Mouse (Mus musculus): ENCODE measurements around the gene Lbh. TPM values are rescaled to one million over a fixed set of nuclear protein-coding genes. Genes with fewer than 3 reads are reported as not detected.

Lbh gene
- polyA plus RNA-seq, 1 experiment from 2014 or later, result 4.7 TPM

DNA sequence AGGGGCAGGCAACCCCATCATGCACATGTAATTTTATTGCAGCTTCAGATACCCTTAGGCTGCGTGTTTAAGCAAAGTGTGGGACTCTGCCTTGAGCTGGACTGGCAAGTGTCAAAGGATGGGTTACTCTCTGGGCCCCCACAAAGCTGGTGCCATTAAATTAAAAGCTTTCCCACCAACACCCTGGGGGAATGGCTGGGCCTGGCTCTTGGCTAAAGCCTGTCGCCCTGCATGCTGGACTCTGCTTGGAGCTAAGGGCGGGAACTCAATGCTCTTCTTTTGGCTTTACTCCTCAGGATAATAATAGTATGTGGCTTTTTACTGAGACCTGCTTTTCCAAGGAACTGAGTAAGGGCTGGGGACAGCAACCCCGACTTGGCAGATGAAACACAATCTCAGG lies 5.2 kb downstream of the Lbh start:
- no peak overlapping the region for H3K9ac ChIP-seq (replicated peaks; ENCODE audit: low read length)
- no peak overlapping the region for H3K27ac ChIP-seq (replicated peaks; ENCODE audit: low read depth, low read length)
- H3K9me3 ChIP-seq (replicated peaks; ENCODE audit: control insufficient read depth, low read length), result no peaks in the 10 kb centered on the region
- no peak overlapping the region for H3K4me3 ChIP-seq (ENCODE audit: low read depth, low read length)
- no peak overlapping the region for H3K4me2 ChIP-seq (ENCODE audit: low read depth, low read length)
- ATAC-seq (replicated peaks; ENCODE audit: insufficient number of reproducible peaks, low FRiP score, low TSS enrichment, low read depth) (no peak), DNase-seq (ENCODE audit: low spot score) (no peak)
- H3K36me3 ChIP-seq (replicated peaks; ENCODE audit: control insufficient read depth, insufficient read depth, low read depth, low read length), result no peaks in the 10 kb centered on the region; the same call in 1 of the 2 replicates
- H3K27me3 ChIP-seq (ENCODE audit: control insufficient read depth, insufficient read depth, low read length), result no peaks in the 10 kb centered on the region
- 83% methylated on average over 4 of the region's 4 CpGs for WGBS
- H3K4me1 ChIP-seq (ENCODE audit: control insufficient read depth, insufficient read depth, low read length), result no peaks in the 10 kb centered on the region; the same call in 1 of the 2 replicates

DNA sequence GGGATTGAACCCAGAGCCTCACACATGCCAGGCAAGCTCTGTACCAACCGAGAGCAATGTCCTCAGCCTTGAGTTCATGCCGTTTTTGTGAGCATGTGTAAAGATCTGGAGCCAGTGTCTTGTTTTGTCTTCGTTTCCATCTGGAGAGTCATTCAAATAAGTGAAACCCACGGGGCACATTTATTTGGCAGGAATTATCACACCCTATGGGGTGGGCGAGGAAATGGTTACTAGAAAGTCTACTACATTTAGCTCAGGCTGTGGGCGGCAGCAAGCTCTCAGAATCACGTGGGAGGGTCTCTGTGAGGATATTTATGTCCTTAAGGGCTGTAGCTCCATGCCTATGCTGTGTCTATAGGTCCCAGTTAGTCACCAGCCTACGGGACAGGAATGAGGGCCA lies 6.2 kb downstream of the Lbh start:
- H3K9me3 ChIP-seq (replicated peaks; ENCODE audit: control insufficient read depth, low read length), result no peaks in the 10 kb centered on the region
- no peak overlapping the region for H3K4me3 ChIP-seq (ENCODE audit: low read depth, low read length)
- no peak for DNase-seq (ENCODE audit: low spot score)
- H3K27ac ChIP-seq (replicated peaks; ENCODE audit: low read depth, low read length), result no peak overlapping the region
- H3K4me1 ChIP-seq (ENCODE audit: control insufficient read depth, insufficient read depth, low read length), result no peaks in the 10 kb centered on the region; the same call in 1 of the 2 replicates
- no peaks in the 10 kb centered on the region; the same call in 1 of the 2 replicates for H3K36me3 ChIP-seq (replicated peaks; ENCODE audit: control insufficient read depth, insufficient read depth, low read depth, low read length)
- H3K4me2 ChIP-seq (ENCODE audit: low read depth, low read length), result no peak overlapping the region
- H3K27me3 ChIP-seq (ENCODE audit: control insufficient read depth, insufficient read depth, low read length), result no peaks in the 10 kb centered on the region
- H3K9ac ChIP-seq (replicated peaks; ENCODE audit: low read length), result no peak overlapping the region
- WGBS, result 88% methylated on average over 8 of the region's 8 CpGs
- no peak for ATAC-seq (replicated peaks; ENCODE audit: insufficient number of reproducible peaks, low FRiP score, low TSS enrichment, low read depth)

DNA sequence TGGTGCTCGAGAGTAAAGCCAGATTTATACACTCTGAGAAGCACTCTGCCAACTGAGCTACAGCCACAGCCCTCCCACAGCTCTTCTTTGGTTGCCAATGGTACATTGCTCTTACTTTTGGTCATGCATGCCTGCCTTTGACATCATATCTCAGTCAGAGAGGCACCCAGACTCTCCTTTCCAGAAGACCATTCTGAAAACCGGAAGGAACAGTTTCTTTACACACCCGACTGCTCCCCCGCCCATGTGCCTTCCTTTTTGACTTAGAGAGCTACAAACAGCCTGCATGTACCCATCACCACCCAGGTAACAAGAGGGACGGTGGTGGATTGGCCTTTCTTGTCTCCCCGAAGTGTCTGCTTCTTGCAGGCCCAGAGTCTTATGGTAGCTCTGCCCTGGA lies 7.0 kb downstream of the Lbh start:
- H3K9me3 ChIP-seq (replicated peaks; ENCODE audit: control insufficient read depth, low read length), result no peaks in the 10 kb centered on the region
- H3K4me2 ChIP-seq (ENCODE audit: low read depth, low read length), result no peak overlapping the region
- no peak overlapping the region for H3K9ac ChIP-seq (replicated peaks; ENCODE audit: low read length)
- H3K4me1 ChIP-seq (ENCODE audit: control insufficient read depth, insufficient read depth, low read length), result no peaks in the 10 kb centered on the region
- no peaks in the 10 kb centered on the region for H3K27me3 ChIP-seq (ENCODE audit: control insufficient read depth, insufficient read depth, low read length)
- H3K36me3 ChIP-seq (replicated peaks; ENCODE audit: control insufficient read depth, insufficient read depth, low read depth, low read length), result no peaks in the 10 kb centered on the region; the same call in 1 of the 2 replicates
- H3K4me3 ChIP-seq (ENCODE audit: low read depth, low read length), result no peak overlapping the region
- H3K27ac ChIP-seq (replicated peaks; ENCODE audit: low read depth, low read length), result no peak overlapping the region
- ATAC-seq (replicated peaks; ENCODE audit: insufficient number of reproducible peaks, low FRiP score, low TSS enrichment, low read depth) (no peak), DNase-seq (ENCODE audit: low spot score) (no peak)
- 92% methylated on average over 6 of the region's 6 CpGs for WGBS

DNA sequence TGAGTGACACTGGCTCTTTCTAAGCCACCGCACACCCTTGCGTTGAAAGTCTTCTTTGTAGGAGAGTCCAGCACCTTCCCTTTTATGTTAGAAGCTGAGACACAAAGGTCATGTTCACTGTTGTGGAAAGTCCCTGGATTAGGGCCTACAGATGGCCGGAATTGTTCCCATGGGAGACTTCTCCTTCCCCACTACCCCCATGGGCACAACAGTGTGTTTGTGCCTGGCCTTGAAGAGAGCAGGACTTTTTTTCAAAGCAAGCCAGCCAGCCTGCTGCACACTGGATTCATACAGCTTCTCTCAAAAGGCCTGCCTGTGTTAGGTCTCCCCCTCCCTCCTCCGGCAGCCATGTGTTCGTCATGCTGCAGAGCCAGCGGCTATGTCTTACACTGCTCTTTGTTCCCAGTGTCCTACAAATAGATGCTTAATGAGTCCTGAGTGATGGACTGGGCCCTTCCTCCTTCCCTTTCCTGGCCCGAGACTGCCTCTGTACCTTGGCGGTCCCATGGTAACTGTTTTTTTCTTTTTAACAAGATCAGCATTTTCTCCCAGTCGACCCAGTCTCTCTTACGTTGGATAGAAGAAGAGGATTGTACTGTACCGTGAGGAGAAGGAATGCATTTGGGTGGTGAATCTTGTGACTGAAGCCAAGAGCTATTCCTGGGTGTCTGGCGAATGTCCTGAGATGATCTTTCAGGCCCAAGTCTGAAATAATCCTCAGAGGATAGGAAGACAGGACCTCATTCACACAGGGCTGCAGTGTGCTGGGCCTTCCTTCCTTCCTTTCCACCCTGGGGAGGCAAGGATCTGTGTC lies 7.9 kb downstream of the Lbh start:
- 37% methylated on average over 12 of the region's 12 CpGs for WGBS
- peak; percentile 85 for ATAC-seq (replicated peaks; ENCODE audit: insufficient number of reproducible peaks, low FRiP score, low TSS enrichment, low read depth)
- Histone ChIP-seq H3K4me2 (ENCODE audit: low read depth, low read length) (no peak overlapping the region), H3K9ac (replicated peaks; ENCODE audit: low read length) (no peak overlapping the region), H3K4me3 (ENCODE audit: low read depth, low read length) (no peak overlapping the region), H3K36me3 (replicated peaks; ENCODE audit: control insufficient read depth, insufficient read depth, low read depth, low read length) (no peaks in the 10 kb centered on the region; the same call in 1 of the 2 replicates), H3K4me1 (ENCODE audit: control insufficient read depth, insufficient read depth, low read length) (no peaks in the 10 kb centered on the region), H3K9me3 (replicated peaks; ENCODE audit: control insufficient read depth, low read length) (no peaks in the 10 kb centered on the region), H3K27ac (replicated peaks; ENCODE audit: low read depth, low read length) (0 out of 2 replicates have a peak overlapping the region, but pooled peaks have one; percentile 16), H3K27me3 (ENCODE audit: control insufficient read depth, insufficient read depth, low read length) (no peaks in the 10 kb centered on the region)
- peak; percentile 54 for DNase-seq (ENCODE audit: low spot score)

DNA sequence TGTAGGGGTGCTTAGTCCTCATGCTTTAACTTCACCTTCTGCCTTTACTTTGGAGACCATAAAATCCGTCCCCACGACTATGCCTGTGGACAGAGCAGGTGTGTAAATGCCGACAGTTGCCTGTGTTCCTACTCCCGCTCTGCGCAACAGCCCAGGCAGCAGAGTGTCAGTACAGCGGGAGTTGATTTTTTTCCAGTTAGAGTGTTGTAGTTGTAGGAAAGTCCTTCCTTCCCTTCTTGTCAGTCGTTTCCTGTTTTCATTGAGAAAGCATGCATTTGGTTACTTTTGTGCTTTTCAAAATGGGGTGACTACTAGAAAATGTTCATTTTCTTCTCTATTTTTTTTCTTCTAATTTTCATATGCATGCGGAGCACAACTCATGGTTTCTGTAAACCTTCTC lies 8.9 kb downstream of the Lbh start:
- Histone ChIP-seq H3K9me3 (replicated peaks; ENCODE audit: control insufficient read depth, low read length) (no peaks in the 10 kb centered on the region), H3K27me3 (ENCODE audit: control insufficient read depth, insufficient read depth, low read length) (no peaks in the 10 kb centered on the region), H3K36me3 (replicated peaks; ENCODE audit: control insufficient read depth, insufficient read depth, low read depth, low read length) (no peaks in the 10 kb centered on the region; the same call in 1 of the 2 replicates), H3K9ac (replicated peaks; ENCODE audit: low read length) (no peak overlapping the region), H3K4me3 (ENCODE audit: low read depth, low read length) (no peak overlapping the region), H3K27ac (replicated peaks; ENCODE audit: low read depth, low read length) (no peak overlapping the region), H3K4me2 (ENCODE audit: low read depth, low read length) (no peak overlapping the region), H3K4me1 (ENCODE audit: control insufficient read depth, insufficient read depth, low read length) (no peaks in the 10 kb centered on the region)
- ATAC-seq (replicated peaks; ENCODE audit: insufficient number of reproducible peaks, low FRiP score, low TSS enrichment, low read depth) (no peak), DNase-seq (ENCODE audit: low spot score) (no peak)
- WGBS, result 88% methylated on average over 8 of the region's 8 CpGs

DNA sequence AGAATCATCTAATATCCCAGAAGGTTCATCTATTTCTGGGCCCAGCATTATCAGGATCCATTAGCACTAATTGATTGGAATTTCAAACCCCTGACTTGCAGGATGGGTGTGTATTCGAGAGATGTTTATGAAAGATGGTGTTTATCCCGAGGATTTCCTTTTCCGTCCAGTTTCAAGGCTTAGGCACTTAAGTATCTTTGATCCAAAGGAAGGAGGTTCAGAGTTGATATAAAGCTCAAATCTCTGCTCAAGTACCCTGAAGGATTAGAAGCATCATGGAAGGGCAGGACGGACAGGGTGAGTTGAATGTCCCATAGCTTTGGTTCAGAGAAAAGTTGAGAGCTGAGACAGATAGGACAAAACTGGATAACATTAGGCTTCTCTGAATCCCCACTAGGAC lies 15.0 kb downstream of the Lbh start:
- ATAC-seq (replicated peaks; ENCODE audit: insufficient number of reproducible peaks, low FRiP score, low TSS enrichment, low read depth) (no peak), DNase-seq (ENCODE audit: low spot score) (no peak)
- Histone ChIP-seq H3K36me3 (replicated peaks; ENCODE audit: control insufficient read depth, insufficient read depth, low read depth, low read length) (no peaks in the 10 kb centered on the region), H3K27me3 (ENCODE audit: control insufficient read depth, insufficient read depth, low read length) (no peaks in the 10 kb centered on the region), H3K4me1 (ENCODE audit: control insufficient read depth, insufficient read depth, low read length) (no peaks in the 10 kb centered on the region), H3K9me3 (replicated peaks; ENCODE audit: control insufficient read depth, low read length) (no peaks in the 10 kb centered on the region), H3K27ac (replicated peaks; ENCODE audit: low read depth, low read length) (no peak overlapping the region), H3K4me3 (ENCODE audit: low read depth, low read length) (no peak overlapping the region), H3K9ac (replicated peaks; ENCODE audit: low read length) (no peak overlapping the region), H3K4me2 (ENCODE audit: low read depth, low read length) (no peak overlapping the region)
- 94% methylated on average over 4 of the region's 4 CpGs for WGBS

DNA sequence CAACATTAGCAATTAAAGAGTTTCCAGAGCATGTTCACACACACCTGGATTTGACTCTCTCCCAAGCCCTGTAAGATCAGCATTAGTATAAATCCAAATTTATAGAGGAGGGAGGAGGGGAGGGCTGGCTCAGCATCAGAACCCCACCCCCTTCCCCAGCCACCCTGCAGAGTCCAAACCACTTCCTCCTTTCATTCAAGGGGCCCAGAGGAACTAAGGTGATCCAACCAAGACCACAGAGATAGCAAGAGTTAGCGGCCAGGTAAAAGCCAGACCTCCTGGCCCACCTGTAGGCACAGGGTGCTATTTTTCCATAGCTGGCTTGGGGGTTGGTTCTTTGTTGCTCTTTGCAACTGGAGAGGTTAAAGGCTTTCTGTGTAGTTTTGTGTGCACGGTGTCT lies 16.0 kb downstream of the Lbh start:
- no peaks in the 10 kb centered on the region for H3K9me3 ChIP-seq (replicated peaks; ENCODE audit: control insufficient read depth, low read length)
- H3K27me3 ChIP-seq (ENCODE audit: control insufficient read depth, insufficient read depth, low read length), result no peaks in the 10 kb centered on the region
- WGBS, result 45% methylated on average over 2 of the region's 2 CpGs
- H3K9ac ChIP-seq (replicated peaks; ENCODE audit: low read length), result no peak overlapping the region
- no peak overlapping the region for H3K27ac ChIP-seq (replicated peaks; ENCODE audit: low read depth, low read length)
- no peaks in the 10 kb centered on the region for H3K4me1 ChIP-seq (ENCODE audit: control insufficient read depth, insufficient read depth, low read length)
- no peak overlapping the region for H3K4me2 ChIP-seq (ENCODE audit: low read depth, low read length)
- DNase-seq (ENCODE audit: low spot score) (no peak), ATAC-seq (replicated peaks; ENCODE audit: insufficient number of reproducible peaks, low FRiP score, low TSS enrichment, low read depth) (no peak)
- H3K36me3 ChIP-seq (replicated peaks; ENCODE audit: control insufficient read depth, insufficient read depth, low read depth, low read length), result no peaks in the 10 kb centered on the region; the same call in 1 of the 2 replicates
- H3K4me3 ChIP-seq (ENCODE audit: low read depth, low read length), result no peak overlapping the region

DNA sequence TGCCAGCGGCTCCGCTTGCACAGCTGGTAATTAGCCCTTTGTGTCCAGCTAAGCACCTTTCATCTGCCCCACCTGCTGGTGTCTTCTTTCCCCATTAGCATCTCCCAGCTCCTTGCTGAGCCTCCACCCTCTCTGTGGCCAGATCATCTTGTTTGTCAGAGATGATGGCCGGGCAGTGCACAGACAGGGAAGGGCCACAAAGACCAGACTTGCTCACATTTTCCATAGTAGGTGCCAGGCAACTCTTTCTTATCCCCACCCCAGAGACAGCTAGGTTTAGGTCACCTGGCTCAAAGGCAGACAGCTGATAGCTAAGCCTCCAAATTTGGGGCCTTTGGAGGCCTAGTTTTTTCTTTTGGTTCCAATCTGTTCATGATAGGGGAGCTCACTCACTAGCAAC lies 16.5 kb downstream of the Lbh start:
- no peaks in the 10 kb centered on the region; the same call in 1 of the 2 replicates for H3K36me3 ChIP-seq (replicated peaks; ENCODE audit: control insufficient read depth, insufficient read depth, low read depth, low read length)
- no peak for ATAC-seq (replicated peaks; ENCODE audit: insufficient number of reproducible peaks, low FRiP score, low TSS enrichment, low read depth)
- H3K27me3 ChIP-seq (ENCODE audit: control insufficient read depth, insufficient read depth, low read length), result no peaks in the 10 kb centered on the region
- H3K9ac ChIP-seq (replicated peaks; ENCODE audit: low read length), result no peak overlapping the region
- no peak for DNase-seq (ENCODE audit: low spot score)
- no peaks in the 10 kb centered on the region for H3K4me1 ChIP-seq (ENCODE audit: control insufficient read depth, insufficient read depth, low read length)
- no peaks in the 10 kb centered on the region for H3K9me3 ChIP-seq (replicated peaks; ENCODE audit: control insufficient read depth, low read length)
- WGBS, result 39% methylated on average over 3 of the region's 3 CpGs
- no peak overlapping the region for H3K27ac ChIP-seq (replicated peaks; ENCODE audit: low read depth, low read length)
- no peak overlapping the region for H3K4me3 ChIP-seq (ENCODE audit: low read depth, low read length)
- H3K4me2 ChIP-seq (ENCODE audit: low read depth, low read length), result no peak overlapping the region
